ENCODE assay signal across 26 mouse cellular contexts in genomic region chr2:93089379-93090089, GRCm38 (mm10). TPM values are rescaled to one million over a fixed set of nuclear protein-coding genes. Genes with fewer than 3 reads are reported as not detected.
DNase-seq lines count a peak whose midpoint lies in the region; ATAC-seq and TF ChIP-seq lines count a peak whose summit lies in the region.
"Had no signal": no experiment of that assay in that cellular context is flagged by ENCODE, and none has a peak within 500 bp of the region (broad histone marks: within the 10 kb centered on the region; RNA-seq: fewer than 3 reads in every experiment).

No protein-coding gene starts in this region.

- no peaks in the 10 kb centered on the region for H3K27me3 ChIP-seq in hindbrain, postnatal 0 days (ENCODE audit: insufficient read depth, low read length)
- H3K27me3 ChIP-seq in hindbrain, embryonic 14.5 days (ENCODE audit: control insufficient read depth, insufficient read depth, low read length): no peaks in the 10 kb centered on the region
- H3K27me3 ChIP-seq in forebrain, embryonic 14.5 days (replicated peaks; ENCODE audit: control insufficient read depth, insufficient read depth, low read length): no peaks in the 10 kb centered on the region
- H3K27me3 ChIP-seq in stomach, embryonic 16.5 days (ENCODE audit: control insufficient read depth, insufficient read depth, low read length): no peaks in the 10 kb centered on the region
- no peaks in the 10 kb centered on the region; the same call in 1 of the 2 replicates for H3K27me3 ChIP-seq in neural tube, embryonic 15.5 days (replicated peaks)
- H3K27me3 ChIP-seq in thymus, adult 2 months (ENCODE audit: control insufficient read depth, insufficient read depth, low read length): no peaks in the 10 kb centered on the region
- H3K27me3 ChIP-seq: embryonic facial prominence, embryonic 15.5 days; midbrain, embryonic 15.5 days; neural tube, embryonic 13.5 days had no signal

- H3K9ac ChIP-seq in hindbrain, postnatal 0 days (replicated peaks; ENCODE audit: low read length): no peak overlapping the region
- H3K9ac ChIP-seq in hindbrain, embryonic 14.5 days: no peak overlapping the region
- no peak overlapping the region for H3K9ac ChIP-seq in forebrain, embryonic 14.5 days (ENCODE audit: low read length)
- no peak overlapping the region for H3K9ac ChIP-seq in stomach, embryonic 16.5 days (ENCODE audit: low read length)
- no peak overlapping the region for H3K9ac ChIP-seq in neural tube, embryonic 15.5 days (replicated peaks)
- H3K9ac ChIP-seq: embryonic facial prominence, embryonic 15.5 days; heart, embryonic 12.5 days; limb, embryonic 12.5 days; liver, postnatal 0 days; midbrain, embryonic 15.5 days; neural tube, embryonic 13.5 days had no signal

- H3K9me3 ChIP-seq in hindbrain, postnatal 0 days (ENCODE audit: low read length): no peaks in the 10 kb centered on the region
- no peaks in the 10 kb centered on the region for H3K9me3 ChIP-seq in hindbrain, embryonic 14.5 days (ENCODE audit: control insufficient read depth, low read length)
- no peaks in the 10 kb centered on the region for H3K9me3 ChIP-seq in forebrain, embryonic 14.5 days (replicated peaks; ENCODE audit: control insufficient read depth, low read length)
- no peaks in the 10 kb centered on the region for H3K9me3 ChIP-seq in stomach, embryonic 16.5 days (replicated peaks; ENCODE audit: control insufficient read depth, low read length)
- no peaks in the 10 kb centered on the region for H3K9me3 ChIP-seq in neural tube, embryonic 15.5 days (replicated peaks)
- H3K9me3 ChIP-seq: embryonic facial prominence, embryonic 15.5 days; limb, embryonic 12.5 days; midbrain, embryonic 15.5 days; neural tube, embryonic 13.5 days had no signal

- peaks cover 9% of the 10 kb centered on the region for H3K4me1 ChIP-seq in hindbrain, postnatal 0 days (ENCODE audit: insufficient read depth, low read length)
- H3K4me1 ChIP-seq in hindbrain, embryonic 14.5 days (replicated peaks; ENCODE audit: control insufficient read depth, insufficient read depth, low read length): peaks cover 9% of the 10 kb centered on the region
- H3K4me1 ChIP-seq in forebrain, embryonic 14.5 days (ENCODE audit: control insufficient read depth, insufficient read depth, low read length): peaks cover 24% of the 10 kb centered on the region
- peaks cover 9% of the 10 kb centered on the region; the same call in 1 of the 2 replicates for H3K4me1 ChIP-seq in stomach, embryonic 16.5 days (ENCODE audit: control insufficient read depth, insufficient read depth, low read length)
- peaks cover 24% of the 10 kb centered on the region for H3K4me1 ChIP-seq in neural tube, embryonic 15.5 days
- H3K4me1 ChIP-seq in thymus, adult 2 months (replicated peaks; ENCODE audit: control insufficient read depth, insufficient read depth, low read length): peaks cover 14% of the 10 kb centered on the region
- H3K4me1 ChIP-seq: limb, embryonic 12.5 days; megakaryocyte, embryonic 14.5 days had no signal

- ATAC-seq in hindbrain, postnatal 0 days: no peak; the same call in 1 of the 2 replicates
- no peak for ATAC-seq in hindbrain, embryonic 14.5 days (ENCODE audit: low FRiP score)
- peak; percentile 53 for ATAC-seq in forebrain, embryonic 14.5 days
- peak; percentile 78 for ATAC-seq in stomach, embryonic 16.5 days (ENCODE audit: insufficient read depth, low FRiP score)
- ATAC-seq in neural tube, embryonic 15.5 days (ENCODE audit: low FRiP score): no peak
- ATAC-seq: CD4-positive, CD25-positive, alpha-beta regulatory T cell, adult 4 months; liver, postnatal 0 days; midbrain, embryonic 15.5 days had no signal

- H3K27ac ChIP-seq in hindbrain, postnatal 0 days: no peak overlapping the region
- no peak overlapping the region for H3K27ac ChIP-seq in hindbrain, embryonic 14.5 days
- H3K27ac ChIP-seq in forebrain, embryonic 14.5 days (ENCODE audit: low read depth, low read length): no peak overlapping the region
- peak overlapping the region; percentile 83 for H3K27ac ChIP-seq in stomach, embryonic 16.5 days (ENCODE audit: low read length)
- H3K27ac ChIP-seq in neural tube, embryonic 15.5 days (replicated peaks): no peak overlapping the region
- no peak overlapping the region for H3K27ac ChIP-seq in thymus, adult 2 months (ENCODE audit: control insufficient read depth, insufficient read depth, low read length)
- H3K27ac ChIP-seq: embryonic facial prominence, embryonic 15.5 days; kidney, postnatal 0 days; limb, embryonic 12.5 days; midbrain, embryonic 15.5 days; neural tube, embryonic 13.5 days had no signal

- TF ChIP-seq POLR2A in thymus, adult 2 months (IDR thresholded peaks at IDR 0.05; ENCODE audit: control insufficient read depth, extremely low read depth, insufficient read depth, low read length, poor library complexity): no peak

- no peak overlapping the region for H3K4me3 ChIP-seq in hindbrain, postnatal 0 days (ENCODE audit: low read length)
- no peak overlapping the region for H3K4me3 ChIP-seq in hindbrain, embryonic 14.5 days (replicated peaks; ENCODE audit: low read length)
- no peak overlapping the region for H3K4me3 ChIP-seq in forebrain, embryonic 14.5 days (ENCODE audit: low read depth, low read length)
- no peak overlapping the region for H3K4me3 ChIP-seq in stomach, embryonic 16.5 days (replicated peaks; ENCODE audit: low read length)
- H3K4me3 ChIP-seq in neural tube, embryonic 15.5 days (replicated peaks): no peak overlapping the region
- no peak overlapping the region for H3K4me3 ChIP-seq in thymus, adult 2 months (ENCODE audit: control insufficient read depth, insufficient read depth, low read length)
- H3K4me3 ChIP-seq: embryonic facial prominence, embryonic 15.5 days; heart, embryonic 12.5 days; limb, embryonic 12.5 days; megakaryocyte, embryonic 14.5 days; midbrain, embryonic 15.5 days; myocyte; neural tube, embryonic 13.5 days had no signal

- peak; percentile 35 for DNase-seq in hindbrain, postnatal 0 days (ENCODE audit: low spot score)
- DNase-seq in hindbrain, embryonic 14.5 days (ENCODE audit: low spot score): no peak
- DNase-seq in lung, postnatal 36 days: peak; percentile 3
- no peak for DNase-seq in lung, postnatal 4 days
- peak; percentile 77 for DNase-seq in forebrain, embryonic 14.5 days (ENCODE audit: low spot score)
- no peak for DNase-seq in thymus, adult 2 months
- DNase-seq: adrenal gland, postnatal 25 days; cerebellum, adult 9-10 months; gastrocnemius, postnatal 14 days; heart, adult 11 months; heart, postnatal 14 days; kidney, adult 2 months; liver, postnatal 0 days; thymus, postnatal 25 days had no signal

- no peak overlapping the region for H3K4me2 ChIP-seq in hindbrain, postnatal 0 days (ENCODE audit: low read depth, low read length)
- H3K4me2 ChIP-seq in hindbrain, embryonic 14.5 days (replicated peaks): no peak overlapping the region
- H3K4me2 ChIP-seq in forebrain, embryonic 14.5 days (ENCODE audit: low read length): no peak overlapping the region
- 0 out of 2 replicates have a peak overlapping the region, but pooled peaks have one; percentile 9 for H3K4me2 ChIP-seq in stomach, embryonic 16.5 days (ENCODE audit: low read depth, low read length)
- no peak overlapping the region for H3K4me2 ChIP-seq in neural tube, embryonic 15.5 days
- H3K4me2 ChIP-seq: embryonic facial prominence, embryonic 15.5 days; heart, embryonic 12.5 days; limb, embryonic 12.5 days; liver, embryonic 11.5 days; midbrain, embryonic 15.5 days; neural tube, embryonic 13.5 days had no signal

- no peak for TF ChIP-seq CTCF in hindbrain, postnatal 0 days (IDR thresholded peaks at IDR 0.05; ENCODE audit: low read depth)
- no peak for TF ChIP-seq CTCF in thymus, adult 2 months (IDR thresholded peaks at IDR 0.05; ENCODE audit: borderline replicate concordance, control insufficient read depth, extremely low read depth, insufficient read depth, low read length, poor library complexity)

- H3K36me3 ChIP-seq in hindbrain, postnatal 0 days (ENCODE audit: insufficient read depth, low read length): no peaks in the 10 kb centered on the region
- no peaks in the 10 kb centered on the region for H3K36me3 ChIP-seq in hindbrain, embryonic 14.5 days (replicated peaks; ENCODE audit: control insufficient read depth, insufficient read depth)
- H3K36me3 ChIP-seq in forebrain, embryonic 14.5 days (ENCODE audit: control insufficient read depth, insufficient read depth, low read length): no peaks in the 10 kb centered on the region
- no peaks in the 10 kb centered on the region for H3K36me3 ChIP-seq in stomach, embryonic 16.5 days (ENCODE audit: control insufficient read depth, insufficient read depth, low read length)
- no peaks in the 10 kb centered on the region for H3K36me3 ChIP-seq in neural tube, embryonic 15.5 days
- H3K36me3 ChIP-seq in thymus, adult 2 months (ENCODE audit: control insufficient read depth, insufficient read depth, low read length): no peaks in the 10 kb centered on the region
- H3K36me3 ChIP-seq: embryonic facial prominence, embryonic 15.5 days; heart, embryonic 12.5 days; limb, embryonic 12.5 days; midbrain, embryonic 15.5 days; neural tube, embryonic 13.5 days had no signal

- 60% methylated on average over 7 of the region's 7 CpGs for WGBS in hindbrain, postnatal 0 days
- 67% methylated on average over 7 of the region's 7 CpGs for WGBS in hindbrain, embryonic 14.5 days
- WGBS in forebrain, embryonic 14.5 days: 52% methylated on average over 7 of the region's 7 CpGs
- 40% methylated on average over 7 of the region's 7 CpGs for WGBS in stomach, embryonic 16.5 days
- 72% methylated on average over 7 of the region's 7 CpGs for WGBS in neural tube, embryonic 15.5 days
- WGBS in thymus, adult 2 months: 86% methylated on average over 7 of the region's 7 CpGs

RNA-seq across cellular contexts. Expression of gene Prdm11, which starts 43.6 kb away (rescaled TPM):
- total RNA-seq in hindbrain, postnatal 0 days (2014; rRNA removed): 14.9 and 15.6 TPM in 2 replicates
- polyA plus RNA-seq in hindbrain, postnatal 0 days (2015; fragmentation: Nextera tagmentation; extraction: Ambion mirVana): 3.5 and 3.7 TPM in 2 replicates
- polyA plus RNA-seq in hindbrain, embryonic 14.5 days (2014; fragmentation: Nextera tagmentation; extraction: Ambion mirVana): 1.8 and 2.5 TPM in 2 replicates
- polyA plus RNA-seq in forebrain, embryonic 14.5 days (2014; fragmentation: Nextera tagmentation; extraction: Ambion mirVana): 0.76 and 0.96 TPM in 2 replicates
- 9.3 and 9.9 TPM in 2 replicates for polyA plus RNA-seq in stomach, embryonic 16.5 days (2015; fragmentation: Nextera tagmentation; extraction: Ambion mirVana)
- 3.2 and 3.9 TPM in 2 replicates for polyA plus RNA-seq in neural tube, embryonic 15.5 days (2015; fragmentation: Nextera tagmentation; extraction: Ambion mirVana)
- 17.1 and 17.9 TPM in 2 replicates for polyA plus RNA-seq in thymus, adult 2 months (2012; rRNA removed)

Comparison
In these comparisons a context has a peak if more than half of its experiments do, and no peak if none do; other contexts are left out.
1. DNase-seq: peak in hindbrain, postnatal 0 days (single experiment), lung, postnatal 36 days (single experiment) and forebrain, embryonic 14.5 days (single experiment); none in hindbrain, embryonic 14.5 days (single experiment), lung, postnatal 4 days (0 of 2) and thymus, adult 2 months (single experiment).
2. ATAC-seq: peak in forebrain, embryonic 14.5 days (single experiment) and stomach, embryonic 16.5 days (single experiment); none in hindbrain, postnatal 0 days (single experiment), hindbrain, embryonic 14.5 days (single experiment) and neural tube, embryonic 15.5 days (single experiment).